Mouse (Mus musculus) olfactory bulb, adult 2 months (tissue): ENCODE data around the gene Gnb1.

ENCODE experiments used
- CTCF ChIP-seq: fragments of 200-500 bp; IDR thresholded peaks from 2 replicates; pipeline ENCODE4 v1.5.1; 2012; ENCODE audit warnings: low read depth, mild to moderate bottlenecking, low read length, moderate library complexity; ENCODE audit not compliant: insufficient read depth
- POLR2A ChIP-seq: fragments of 200-500 bp; IDR thresholded peaks from 2 replicates; pipeline ENCODE4 v1.6.1; 2012; ENCODE audit warnings: mild to moderate bottlenecking, low read depth, low read length, moderate library complexity; ENCODE audit not compliant: insufficient read depth

DNA sequence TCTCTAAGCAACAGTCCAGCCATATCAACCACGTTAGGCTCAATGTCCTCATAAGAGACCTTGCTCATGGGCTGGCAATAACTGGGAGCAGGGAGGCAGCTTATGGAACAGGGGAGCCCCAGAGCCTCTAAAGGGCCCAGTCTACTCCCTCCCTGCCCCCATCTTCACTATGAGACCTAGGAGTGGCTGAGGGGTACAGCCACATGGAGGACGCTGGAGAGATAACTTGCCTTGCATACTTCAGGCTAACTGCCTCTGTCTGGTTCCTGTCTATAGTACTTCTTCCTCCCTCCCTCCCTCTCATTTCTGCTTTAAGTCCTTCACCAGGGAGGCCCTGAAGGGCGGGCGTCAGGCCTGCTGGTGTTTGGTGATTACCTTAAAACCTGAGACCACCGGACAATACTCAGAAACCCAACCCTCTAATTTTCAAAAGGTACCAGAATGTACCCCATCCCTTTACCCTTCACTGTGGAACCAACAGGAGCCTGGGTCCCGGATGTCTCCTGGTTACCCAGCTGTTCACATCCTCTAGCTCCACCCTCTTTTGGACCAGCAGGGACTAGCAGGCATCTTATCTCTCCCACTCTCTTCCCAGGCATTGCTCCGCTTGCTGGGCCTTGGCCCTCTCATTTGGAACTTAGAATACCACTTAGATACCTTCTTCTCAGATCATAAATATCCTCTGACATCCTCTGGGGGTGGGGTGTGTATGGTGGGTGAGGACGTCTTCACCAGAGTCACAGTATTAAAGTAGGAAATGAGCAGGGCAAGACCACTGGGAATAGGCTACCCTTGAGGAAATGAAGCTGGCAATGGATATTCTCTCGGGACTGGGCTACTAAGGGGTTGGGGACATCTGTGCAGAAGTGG is 1.8 kb upstream of the Gnb1 start:
- TF ChIP-seq CTCF (no peak), POLR2A (no peak)
